Mouse (Mus musculus) ovary, adult 10 weeks (tissue): Measurements from ENCODE around the gene Asap3. TPM values are rescaled to one million over a fixed set of nuclear protein-coding genes. Genes with fewer than 3 reads are reported as not detected.

Experiments
- polyA plus RNA-seq: library from polyadenylated mRNA; stranded (reverse); fragments of 350-450 nt; fragmentation: Illumina TruSeq; extraction: RNeasy Lipid Tissue Mini Kit (QIAGEN cat#74804); gene quantifications from one replicate; pipeline ENCODE4 v1.2.3, GENCODE M21; 2014

The Asap3 gene
- polyA plus RNA-seq, result 0.57 TPM

GRCm38 (mm10) chr4:136206033-136206893 is at the start of gene Asap3:
Asap3 (plus strand) TSS chr4:136206365.

GRCm38 (mm10) chr4:136172011-136172541 is 34.1 kb upstream of the Asap3 start, which contains the start of gene E2f2:
E2f2 (plus strand) TSS chr4:136172394.

GRCm38 (mm10) chr4:136247729-136248463 is 41.7 kb downstream of the Asap3 start, which contains the start of gene Tcea3:
Tcea3 (plus strand) TSS chr4:136247729.

GRCm38 (mm10) chr4:136284455-136284854 is 78.3 kb downstream of the Asap3 start, which contains the start of gene Zfp46:
Zfp46 (plus strand) TSS chr4:136284683.

Other genes with a start within 250 kb of the Asap3 start
- gene Gale, start 242.6 kb upstream of the Asap3 start, polyA plus RNA-seq, result not detected
- not detected for gene Lypla2, start 233.7 kb upstream of the Asap3 start, polyA plus RNA-seq
- gene Pithd1, start 219.1 kb upstream of the Asap3 start, polyA plus RNA-seq, result 34.8 TPM
- 21.2 TPM for gene Eloa, start 184.6 kb upstream of the Asap3 start, polyA plus RNA-seq
- gene Rpl11, start 152.9 kb upstream of the Asap3 start, polyA plus RNA-seq, result 412 TPM
- gene Id3, start 62.9 kb upstream of the Asap3 start, polyA plus RNA-seq, result 9.9 TPM
- gene E2f2, start 34.0 kb upstream of the Asap3 start, polyA plus RNA-seq, result 1.2 TPM
- gene Tcea3, start 41.4 kb downstream of the Asap3 start, polyA plus RNA-seq, result 3.6 TPM
- gene Zfp46, start 78.3 kb downstream of the Asap3 start, polyA plus RNA-seq, result 13.8 TPM
- gene Hnrnpr, start 104.6 kb downstream of the Asap3 start, polyA plus RNA-seq, result 278 TPM
- gene Htr1d, start 217.2 kb downstream of the Asap3 start, polyA plus RNA-seq, result 0.94 TPM